8 mouse cellular contexts compared by ENCODE assay signal in the genomic region with DNA sequence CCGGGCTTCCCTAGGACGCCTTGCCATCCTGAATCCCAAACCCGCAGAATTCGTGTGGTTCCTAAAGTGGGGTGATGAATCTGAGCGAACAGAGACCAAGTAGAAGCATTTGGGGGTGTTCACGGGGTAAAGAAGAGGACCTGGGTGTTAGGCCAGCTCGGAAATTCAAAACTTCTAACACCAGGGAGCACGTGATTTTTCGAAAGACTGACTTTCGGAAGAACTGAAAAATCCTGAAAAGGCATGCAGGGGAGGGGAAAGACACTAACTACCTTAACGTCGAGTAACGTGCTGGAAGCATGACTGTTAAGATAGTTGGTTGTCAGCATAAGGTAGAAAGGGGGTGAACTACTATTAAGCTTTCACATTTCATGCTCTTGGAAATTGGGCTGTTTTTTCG. TPM values are rescaled to one million over a fixed set of nuclear protein-coding genes. Genes with fewer than 3 reads are reported as not detected.
A peak's percentile ranks its signal among the peaks of the same experiment; 100 is the strongest.
DNase-seq lines count a peak whose midpoint lies in the region; ATAC-seq and TF ChIP-seq lines count a peak whose summit lies in the region.

No protein-coding gene starts in this region.

- no peak for TF ChIP-seq EP300 in stomach, postnatal 0 days (optimal IDR thresholded peaks at IDR 0.05)

- H3K4me1 ChIP-seq in erythroblast, embryonic 14.5 days (ENCODE audit: control insufficient read depth), result peaks cover 47% of the 10 kb centered on the region
- H3K4me1 ChIP-seq in thymus, adult 2 months (replicated peaks; ENCODE audit: control insufficient read depth, insufficient read depth, low read length), result peaks cover 23% of the 10 kb centered on the region
- H3K4me1 ChIP-seq in liver, embryonic 12.5 days, result peaks cover 42% of the 10 kb centered on the region
- peaks cover 3% of the 10 kb centered on the region; the same call in 1 of the 2 replicates for H3K4me1 ChIP-seq in stomach, postnatal 0 days (replicated peaks; ENCODE audit: control insufficient read depth, insufficient read depth)

- no peak for ATAC-seq in erythroblast, adult 5-6 weeks (replicated peaks; ENCODE audit: low FRiP score, poor library complexity, severe bottlenecking)
- no peak for ATAC-seq in liver, embryonic 12.5 days
- no peak for ATAC-seq in stomach, postnatal 0 days (ENCODE audit: low FRiP score, low TSS enrichment)

- TF ChIP-seq CTCF in thymus, adult 2 months (IDR thresholded peaks at IDR 0.05; ENCODE audit: borderline replicate concordance, control insufficient read depth, extremely low read depth, insufficient read depth, low read length, poor library complexity), result no peak
- no peak for TF ChIP-seq CTCF in stomach, postnatal 0 days (IDR thresholded peaks at IDR 0.05; ENCODE audit: low read depth)

- H3K4me3 ChIP-seq in erythroblast, embryonic 14.5 days (replicated peaks), result peak overlapping the region; percentile 100
- peak overlapping the region; percentile 61 for H3K4me3 ChIP-seq in thymus, adult 2 months (ENCODE audit: control insufficient read depth, insufficient read depth, low read length)
- H3K4me3 ChIP-seq in liver, embryonic 12.5 days, result peak overlapping the region; percentile 83
- peak overlapping the region; percentile 93 for H3K4me3 ChIP-seq in stomach, postnatal 0 days (ENCODE audit: low read depth, low read length)

- peaks cover 53% of the 10 kb centered on the region for H3K27me3 ChIP-seq in erythroblast, embryonic 14.5 days (ENCODE audit: control insufficient read depth)
- peaks cover 7% of the 10 kb centered on the region for H3K27me3 ChIP-seq in thymus, adult 2 months (ENCODE audit: control insufficient read depth, insufficient read depth, low read length)
- H3K27me3 ChIP-seq in liver, embryonic 12.5 days (replicated peaks), result peaks cover 47% of the 10 kb centered on the region
- no peaks in the 10 kb centered on the region for H3K27me3 ChIP-seq in stomach, postnatal 0 days (ENCODE audit: control insufficient read depth, insufficient read depth, low read length)

- H3K27ac ChIP-seq in thymus, adult 2 months (ENCODE audit: control insufficient read depth, insufficient read depth, low read length), result no peak overlapping the region
- H3K27ac ChIP-seq in liver, embryonic 12.5 days, result 0 out of 2 replicates have a peak overlapping the region, but pooled peaks have one; percentile 15
- peak overlapping the region; percentile 89 for H3K27ac ChIP-seq in stomach, postnatal 0 days (replicated peaks)

- H3K9ac ChIP-seq in liver, embryonic 12.5 days, result peak overlapping the region; percentile 89
- H3K9ac ChIP-seq in stomach, postnatal 0 days (ENCODE audit: low read length), result peak overlapping the region; percentile 64

- no peaks in the 10 kb centered on the region for H3K36me3 ChIP-seq in erythroblast, embryonic 14.5 days (ENCODE audit: control insufficient read depth)
- no peaks in the 10 kb centered on the region for H3K36me3 ChIP-seq in thymus, adult 2 months (ENCODE audit: control insufficient read depth, insufficient read depth, low read length)
- no peaks in the 10 kb centered on the region for H3K36me3 ChIP-seq in liver, embryonic 12.5 days
- H3K36me3 ChIP-seq in stomach, postnatal 0 days (ENCODE audit: control insufficient read depth, insufficient read depth, low read length), result no peaks in the 10 kb centered on the region

- H3K9me3 ChIP-seq in erythroblast, embryonic 14.5 days (ENCODE audit: control insufficient read depth, low read length), result peaks cover 7% of the 10 kb centered on the region; the same call in 1 of the 2 replicates
- no peaks in the 10 kb centered on the region for H3K9me3 ChIP-seq in liver, embryonic 12.5 days (replicated peaks)
- no peaks in the 10 kb centered on the region for H3K9me3 ChIP-seq in stomach, postnatal 0 days (ENCODE audit: control insufficient read depth, low read length)

- H3K4me2 ChIP-seq in liver, embryonic 12.5 days, result peak overlapping the region; percentile 97
- peak overlapping the region; percentile 97 for H3K4me2 ChIP-seq in stomach, postnatal 0 days (replicated peaks; ENCODE audit: low read depth)

- 2% methylated on average over 14 of the region's 14 CpGs for WGBS in thymus, adult 2 months
- WGBS in liver, embryonic 12.5 days (ENCODE audit: insufficient replicate concordance), result 1% methylated on average over 14 of the region's 14 CpGs
- WGBS in stomach, postnatal 0 days, result 2% methylated on average over 14 of the region's 14 CpGs

- TF ChIP-seq POLR2A in thymus, adult 2 months (IDR thresholded peaks at IDR 0.05; ENCODE audit: control insufficient read depth, extremely low read depth, insufficient read depth, low read length, poor library complexity), result no peak

- DNase-seq in thymus, adult 2 months, result no peak
- DNase-seq in thymus, postnatal 10 days (ENCODE audit: low spot score in 2 of 2), result no peak
- DNase-seq in stomach, postnatal 0 days (ENCODE audit: low spot score), result no peak
- DNase-seq in gastrocnemius, postnatal 25 days, result no peak
- DNase-seq in right cerebral cortex, postnatal 4 days, result no peak

RNA-seq across cellular contexts. Expression of a gene that starts 5.1 kb away (rescaled TPM):
- 0.26 and 0.93 TPM in 2 replicates for polyA plus RNA-seq in erythroblast, embryonic 14.5 days (2012)
- 2.5 and 4.8 TPM in 2 replicates for total RNA-seq in erythroblast, adult 5-6 weeks (2015; ENCODE audit: low replicate concordance)
- 1.5 and 2.5 TPM in 2 replicates for total RNA-seq in erythroblast, adult 5-6 weeks (2017; ENCODE audit: low replicate concordance)
- polyA plus RNA-seq in thymus, adult 2 months (2012; rRNA removed), result 27.2 and 30.2 TPM in 2 replicates
- polyA plus RNA-seq in liver, embryonic 12.5 days (2016; fragmentation: Nextera tagmentation; extraction: Ambion mirVana), result 7.0 TPM in 2 replicates
- 8.4 and 8.5 TPM in 2 replicates for polyA plus RNA-seq in stomach, postnatal 0 days (2015; fragmentation: Nextera tagmentation; extraction: Ambion mirVana)
- total RNA-seq in gastrocnemius, postnatal 25 days (2021), result 10 to 100 TPM in 1 of 2 experiments, 1 to 10 TPM in 1; 9.9 to 11.2 TPM
